Mouse (Mus musculus): ENCODE results near the gene Rfx5. TPM values are rescaled to one million over a fixed set of nuclear protein-coding genes. Genes with fewer than 3 reads are reported as not detected.
A peak's percentile ranks its signal among the peaks of the same experiment; 100 is the strongest.

The Rfx5 gene
- total RNA-seq, 2 experiments from 2014 or later: 10.1 to 10.4 TPM

DNA sequence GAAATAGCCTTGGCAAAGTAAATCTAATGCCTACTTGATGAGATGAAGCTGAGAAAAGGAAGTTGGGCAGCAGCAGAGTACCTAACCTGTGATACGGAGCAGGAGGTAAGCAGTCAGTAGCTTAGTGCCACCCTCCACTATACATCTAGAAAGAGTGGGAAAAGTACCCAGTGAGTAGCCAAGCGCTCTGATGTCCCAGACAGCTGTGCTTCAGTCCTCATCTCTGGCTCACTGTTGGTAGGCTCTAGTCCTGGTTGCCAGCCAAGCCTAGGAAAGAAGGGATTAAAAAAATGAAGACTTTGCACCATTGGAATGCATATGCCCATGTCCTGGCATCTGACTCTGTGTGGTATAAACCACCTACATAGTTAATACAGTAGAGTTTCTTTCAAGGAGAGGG, 31.6 kb downstream of the Rfx5 start:
- DNase-seq: no peak
- intact Hi-C loops (cut with DNase I): no loop called here

- peak; percentile 92 to 93 for DNase-seq
- intact Hi-C loops (cut with DNase I): no loop called here
These were observed 33.7 kb downstream of the Rfx5 start for GRCm38 (mm10) chr3:94987578-94987977.

DNA sequence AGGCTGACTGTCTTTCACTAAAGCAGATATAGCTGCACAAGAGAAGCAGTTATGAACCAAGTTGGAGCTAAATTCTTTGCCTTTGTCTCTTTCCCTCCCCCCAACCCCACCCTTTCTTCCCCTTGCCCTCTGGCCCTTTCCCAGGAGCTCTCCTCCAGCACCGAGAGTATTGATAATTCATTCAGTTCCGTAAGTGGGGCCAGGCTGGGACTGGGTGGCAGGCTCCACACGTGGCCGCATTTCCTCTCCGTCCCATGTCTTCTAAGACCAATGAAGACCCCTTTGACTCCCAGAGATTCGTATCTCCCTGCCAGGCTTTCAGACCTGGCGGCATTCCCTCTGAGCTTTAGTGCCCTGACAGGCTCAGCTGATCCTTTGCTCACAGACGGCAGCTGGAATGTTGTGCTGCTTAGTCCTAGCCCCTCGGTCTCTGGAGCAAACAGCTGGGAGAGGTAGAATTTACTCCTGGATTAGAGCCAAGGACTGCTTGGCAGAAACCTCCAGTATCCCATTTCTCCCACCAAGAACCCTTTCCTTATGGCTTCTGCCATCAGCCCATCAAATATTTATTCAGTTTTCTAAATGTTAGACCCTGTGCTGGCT, 35.4 kb downstream of the Rfx5 start:
- DNase-seq: peak; percentile 44 to 47
- intact Hi-C loops (cut with DNase I): no loop called here

- DNase-seq: peak; percentile 87 to 94
- intact Hi-C loops (cut with DNase I): loop anchor here (1.0 to 5.0 kb wide), 2 partner anchors 49 to 110 kb away; partner anchors contain the start of gene Psmb4
These were observed 43.1 kb downstream of the Rfx5 start for GRCm38 (mm10) chr3:94996946-94997345.

- intact Hi-C loops (cut with DNase I): no loop called here
- DNase-seq: no peak
These were observed 48.7 kb downstream of the Rfx5 start for GRCm38 (mm10) chr3:95002569-95002968.

DNA sequence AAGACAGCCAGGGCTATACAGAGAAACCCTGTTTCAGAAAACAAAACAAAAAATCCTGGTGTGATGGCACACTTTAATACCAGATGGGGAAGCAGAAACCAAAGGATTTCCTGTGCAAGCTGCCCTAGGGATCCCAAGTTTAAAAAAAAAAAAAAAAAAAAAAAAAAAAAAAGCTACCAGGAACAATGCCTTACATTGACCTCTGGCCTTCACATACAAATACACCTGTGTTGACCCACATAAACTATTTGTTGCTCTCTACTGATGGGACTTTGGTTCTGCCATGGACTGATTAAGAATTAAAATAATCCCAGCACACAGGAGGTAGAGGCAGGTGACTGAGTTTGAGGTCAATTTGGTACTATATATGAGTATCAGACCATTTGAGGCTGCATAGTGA, 49.4 kb downstream of the Rfx5 start:
- no peak for DNase-seq
- intact Hi-C loops (cut with DNase I): no loop called here

GRCm38 (mm10) chr3:95005651-95006050, 51.8 kb downstream of the Rfx5 start:
- no peak for DNase-seq
- intact Hi-C loops (cut with DNase I): no loop called here

GRCm38 (mm10) chr3:95007706-95008105, 53.8 kb downstream of the Rfx5 start:
- DNase-seq: peak in 1 of 2 experiments; percentile 15
- intact Hi-C loops (cut with DNase I): no loop called here

- no peak for DNase-seq
- intact Hi-C loops (cut with DNase I): no loop called here
These were observed 56.5 kb downstream of the Rfx5 start for GRCm38 (mm10) chr3:95010396-95010795.

Small RNA genes within 50 kb of the gene (microRNA-seq; reads per million reads assigned to microRNA genes)
- gene Mir7013: 0.47 to 2.4 reads per million in 2 experiments

Other genes with a start within 250 kb of the Rfx5 start
- under 1 TPM; 0.52 to 0.69 TPM for gene Cgn, start 167.6 kb upstream of the Rfx5 start, total RNA-seq (2021)
- 10 to 100 TPM; 27.5 to 29.2 TPM for gene Pogz, start 116.5 kb upstream of the Rfx5 start, total RNA-seq (2021)
- 100 to 1,000 TPM; 282 to 285 TPM for gene Psmb4, start 67.1 kb upstream of the Rfx5 start, total RNA-seq (2021)
- gene Selenbp1, start 21.0 kb upstream of the Rfx5 start, total RNA-seq (2021): 10 to 100 TPM; 53.7 to 58.5 TPM
- gene Pi4kb, start 20.7 kb downstream of the Rfx5 start, total RNA-seq (2021): 10 to 100 TPM; 35.6 to 41.1 TPM
- gene Zfp687, start 61.4 kb downstream of the Rfx5 start, total RNA-seq (2021): 10 to 100 TPM; 20.3 to 24.3 TPM
- gene Psmd4, start 88.5 kb downstream of the Rfx5 start, total RNA-seq (2021): 100 to 1,000 TPM; 140 to 142 TPM
- gene Pip5k1a, start 152.9 kb downstream of the Rfx5 start, total RNA-seq (2021): 10 to 100 TPM; 25.7 to 26.1 TPM
- gene Vps72, start 156.9 kb downstream of the Rfx5 start, total RNA-seq (2021): 10 to 100 TPM; 39.0 to 53.0 TPM
- gene Tmod4, start 170.4 kb downstream of the Rfx5 start, total RNA-seq (2021): 1 to 10 TPM; 9.6 to 9.9 TPM
- gene Scnm1, start 179.9 kb downstream of the Rfx5 start, total RNA-seq (2021): 10 to 100 TPM; 28.9 to 34.9 TPM
- gene Lysmd1, start 180.0 kb downstream of the Rfx5 start, total RNA-seq (2021): 1 to 10 TPM; 8.0 to 8.6 TPM
- 1 to 10 TPM; 1.7 to 1.8 TPM for gene Tnfaip8l2, start 188.3 kb downstream of the Rfx5 start, total RNA-seq (2021)
- gene Sema6c, start 206.4 kb downstream of the Rfx5 start, total RNA-seq (2021): 10 to 100 TPM in 1 of 2 experiments, 1 to 10 TPM in 1; 7.9 to 10.2 TPM

All from heart, postnatal 10 days (tissue).